Mouse (Mus musculus): ENCODE results near the gene Zp3r.
"Not testable (repeated sequence)": the region's sequence is repeated elsewhere in the genome, so short reads cannot be mapped to it uniquely, and the experiment has no call there.

Zp3r gene

GRCm38 (mm10) chr1:130629521-130629920 is at the start of gene Zp3r:
TSS of gene Zp3r (minus strand) at chr1:130629621.
- no peak for DNase-seq (ENCODE audit: low read depth, low spot score)

GRCm38 (mm10) chr1:130678551-130678950 is 49.1 kb upstream of the Zp3r start:
- no peak for DNase-seq (ENCODE audit: low read depth, low spot score)

- DNase-seq (ENCODE audit: low read depth, low spot score) = peak; percentile 15
These were observed 34.2 kb upstream of the Zp3r start for GRCm38 (mm10) chr1:130663576-130663975.

- DNase-seq (ENCODE audit: low read depth, low spot score) = no peak
These were observed 32.0 kb upstream of the Zp3r start, which contains the start of gene C4bp for GRCm38 (mm10) chr1:130661454-130661853. TSS of gene C4bp (minus strand) at chr1:130661632.

GRCm38 (mm10) chr1:130659641-130660040 is 30.2 kb upstream of the Zp3r start:
- DNase-seq (ENCODE audit: low read depth, low spot score) = not testable (repeated sequence)

- peak; percentile 7 for DNase-seq (ENCODE audit: low read depth, low spot score)
These were observed 14.7 kb upstream of the Zp3r start for GRCm38 (mm10) chr1:130644103-130644502.

- DNase-seq (ENCODE audit: low read depth, low spot score) = no peak
These were observed 11.5 kb upstream of the Zp3r start for GRCm38 (mm10) chr1:130640967-130641366.

- DNase-seq (ENCODE audit: low read depth, low spot score) = peak; percentile 73
These were observed 4.5 kb upstream of the Zp3r start for GRCm38 (mm10) chr1:130633761-130634410.

- DNase-seq (ENCODE audit: low read depth, low spot score) = no peak
These were observed 3.9 kb upstream of the Zp3r start for GRCm38 (mm10) chr1:130633316-130633715.

GRCm38 (mm10) chr1:130596291-130596690 is 33.1 kb downstream of the Zp3r start:
- DNase-seq (ENCODE audit: low read depth, low spot score) = no peak

GRCm38 (mm10) chr1:130588659-130589058 is 40.8 kb downstream of the Zp3r start:
- no peak for DNase-seq (ENCODE audit: low read depth, low spot score)

- DNase-seq (ENCODE audit: low read depth, low spot score) = no peak
These were observed 53.0 kb downstream of the Zp3r start for GRCm38 (mm10) chr1:130576389-130576788.

- peak; percentile 18 for DNase-seq (ENCODE audit: low read depth, low spot score)
These were observed 53.5 kb downstream of the Zp3r start for GRCm38 (mm10) chr1:130575962-130576361.

GRCm38 (mm10) chr1:130551407-130552249 is 77.8 kb downstream of the Zp3r start:
- no peak for DNase-seq (ENCODE audit: low read depth, low spot score)

- DNase-seq (ENCODE audit: low read depth, low spot score) = peak; percentile 92
These were observed 78.9 kb downstream of the Zp3r start for GRCm38 (mm10) chr1:130550242-130551167.

GRCm38 (mm10) chr1:130549698-130550097 is 79.7 kb downstream of the Zp3r start:
- peak; percentile 7 for DNase-seq (ENCODE audit: low read depth, low spot score)

- peak; percentile 92 for DNase-seq (ENCODE audit: low read depth, low spot score)
These were observed 80.3 kb downstream of the Zp3r start for GRCm38 (mm10) chr1:130549160-130549559.

GRCm38 (mm10) chr1:130547674-130548429 is 81.6 kb downstream of the Zp3r start:
- peak; percentile 55 for DNase-seq (ENCODE audit: low read depth, low spot score)

Data from R1 (cell line).